Mouse (Mus musculus) activated CD4-positive, CD25-positive, alpha-beta regulatory T cell, adult 4 months (primary cell): ENCODE data around the gene Cp. TPM values are rescaled to one million over a fixed set of nuclear protein-coding genes. Genes with fewer than 3 reads are reported as not detected.

ENCODE experiments used
- polyA plus RNA-seq, 2 experiments: library from polyadenylated mRNA; unstranded; fragments of 100-300 nt; shearing (Covaris generic); gene quantifications; one replicate each; pipeline ENCODE4 v1.2.1; 2017

The Cp gene
- polyA plus RNA-seq, 2 experiments from 2014 or later: 0.24 to 0.37 TPM

Other genes starting within 250 kb of the Cp start
- 10 to 100 TPM; 25.7 to 31.6 TPM for gene Hps3, start 78.3 kb downstream of the Cp start, polyA plus RNA-seq
- gene Hltf, start 100.8 kb downstream of the Cp start, polyA plus RNA-seq: 10 to 100 TPM; 64.8 to 79.8 TPM
- 100 to 1,000 TPM; 113 to 139 TPM for gene Gyg, start 198.3 kb downstream of the Cp start, polyA plus RNA-seq